Mouse (Mus musculus): ENCODE data around the gene Rnf150.

Rnf150 gene

GRCm38 (mm10) chr8:83074248-83074647 lies 211.1 kb downstream of the Rnf150 start:
- in situ Hi-C loops (cut with MseI, MboI): no loop called here

- in situ Hi-C loops (cut with MseI, MboI): loop anchor here in 1 of 2 experiments (25.0 kb wide), 1 partner anchor 714 kb away; no protein-coding TSS in a partner anchor
Observed at GRCm38 (mm10) chr8:83076621-83077020, 213.5 kb downstream of the Rnf150 start.

GRCm38 (mm10) chr8:83077329-83077728 lies 214.2 kb downstream of the Rnf150 start:
- in situ Hi-C loops (cut with MseI, MboI): loop anchor here in 1 of 2 experiments (25.0 kb wide), 1 partner anchor 715 kb away; no protein-coding TSS in a partner anchor

DNA sequence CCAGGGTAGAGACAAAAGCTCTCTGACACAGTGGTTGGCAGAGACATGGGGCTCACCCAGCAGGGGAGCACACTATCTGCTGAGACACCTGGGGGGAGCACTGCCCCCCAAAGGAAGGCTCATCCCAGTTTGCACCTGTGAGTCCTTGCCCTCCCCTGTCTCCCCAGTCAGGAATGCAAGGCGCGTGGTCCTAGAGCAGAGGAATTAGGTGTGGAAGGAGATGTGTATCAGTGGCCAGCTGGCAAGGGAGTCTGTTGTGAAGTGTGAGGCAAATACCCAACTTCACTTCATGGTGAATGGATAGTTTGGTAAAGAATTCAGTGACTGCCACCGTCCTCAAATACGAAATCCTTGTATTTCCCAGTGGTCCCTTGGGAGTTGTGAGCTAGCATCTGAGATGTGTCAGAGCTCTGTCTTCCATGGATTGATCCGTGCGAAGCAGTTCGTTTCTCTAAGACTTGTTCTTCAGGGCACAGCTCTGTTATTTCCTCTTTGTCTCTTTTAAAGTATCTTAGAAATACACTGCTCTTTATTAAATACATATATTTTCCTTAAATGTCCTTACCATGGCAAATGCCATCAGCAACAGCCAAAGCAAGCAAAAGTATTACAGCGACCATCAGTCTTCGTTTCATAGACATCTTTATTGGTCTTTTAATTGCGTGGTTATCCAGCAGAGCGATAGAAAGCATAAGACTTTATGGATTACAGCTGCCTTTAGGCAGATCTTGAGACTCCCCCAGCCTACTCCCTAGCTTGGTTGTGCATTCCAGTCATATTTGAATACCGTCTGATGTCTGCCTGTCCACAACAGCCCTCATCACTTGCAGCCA lies 215.8 kb downstream of the Rnf150 start:
- in situ Hi-C loops (cut with MseI, MboI): loop anchor here in 1 of 2 experiments (25.0 kb wide), 1 partner anchor 717 kb away; no protein-coding TSS in a partner anchor

DNA sequence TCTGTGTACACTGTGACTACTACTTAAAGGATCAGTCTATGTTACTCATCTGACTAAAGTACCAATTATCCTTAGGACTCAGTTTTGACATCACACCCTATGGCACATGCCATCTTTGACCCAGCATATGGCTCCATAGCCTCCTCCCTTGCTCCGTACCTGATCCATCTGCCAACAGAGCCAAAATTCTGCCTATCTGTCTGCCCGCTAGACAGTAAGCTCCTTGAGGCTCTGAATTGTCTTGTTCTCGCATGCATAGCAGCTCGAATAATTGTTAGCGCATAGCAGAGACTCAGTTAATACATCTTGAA lies 216.3 kb downstream of the Rnf150 start:
- in situ Hi-C loops (cut with MseI, MboI): loop anchor here in 1 of 2 experiments (25.0 kb wide), 1 partner anchor 717 kb away; no protein-coding TSS in a partner anchor

GRCm38 (mm10) chr8:83081266-83081665 lies 218.1 kb downstream of the Rnf150 start:
- in situ Hi-C loops (cut with MseI, MboI): loop anchor here in 1 of 2 experiments (25.0 kb wide), 1 partner anchor 719 kb away; no protein-coding TSS in a partner anchor

DNA sequence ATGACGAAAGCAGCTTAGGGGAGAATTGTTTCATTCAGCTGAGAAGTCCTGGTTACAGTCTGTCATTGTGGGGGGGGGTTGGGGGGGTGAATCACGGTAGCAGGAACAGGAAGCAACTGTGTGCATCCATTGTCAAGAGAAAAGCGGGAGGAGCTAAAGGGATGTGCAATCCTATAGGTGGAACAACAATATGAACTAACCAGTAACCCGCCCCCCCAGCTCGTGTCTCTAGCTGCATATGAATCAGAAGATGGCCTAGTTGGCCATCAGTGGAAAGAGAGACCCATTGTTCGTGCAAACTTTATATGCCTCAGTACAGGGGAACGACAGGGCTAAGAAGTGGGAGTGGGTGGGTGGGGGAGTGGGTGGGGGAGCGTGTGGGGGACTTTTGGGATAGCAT lies 218.7 kb downstream of the Rnf150 start:
- in situ Hi-C loops (cut with MseI, MboI): loop anchor here in 1 of 2 experiments (25.0 kb wide), 1 partner anchor 720 kb away; no protein-coding TSS in a partner anchor

GRCm38 (mm10) chr8:83082251-83082650 lies 219.1 kb downstream of the Rnf150 start:
- in situ Hi-C loops (cut with MseI, MboI): loop anchor here in 1 of 2 experiments (25.0 kb wide), 1 partner anchor 720 kb away; no protein-coding TSS in a partner anchor

DNA sequence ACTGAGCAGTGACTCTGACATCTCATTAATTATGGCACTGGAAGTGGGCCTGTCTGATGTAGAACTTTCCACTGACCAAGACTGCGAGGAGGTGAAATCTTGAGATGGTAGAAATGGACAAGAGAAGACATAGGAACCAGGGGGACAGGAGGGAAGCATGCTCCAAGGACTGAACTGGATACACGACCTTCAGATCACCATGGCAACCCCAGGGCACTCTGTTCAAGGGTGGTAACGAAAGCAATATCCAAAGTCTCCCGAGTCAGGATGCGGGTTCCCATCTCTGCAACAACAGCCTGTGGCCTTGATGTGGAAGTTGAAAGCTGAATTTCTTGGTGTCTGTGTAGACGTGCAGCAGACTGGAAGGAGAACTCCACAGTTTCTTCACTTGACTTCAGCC lies 220.3 kb downstream of the Rnf150 start:
- in situ Hi-C loops (cut with MseI, MboI): loop anchor here in 1 of 2 experiments (25.0 kb wide), 1 partner anchor 721 kb away; no protein-coding TSS in a partner anchor

DNA sequence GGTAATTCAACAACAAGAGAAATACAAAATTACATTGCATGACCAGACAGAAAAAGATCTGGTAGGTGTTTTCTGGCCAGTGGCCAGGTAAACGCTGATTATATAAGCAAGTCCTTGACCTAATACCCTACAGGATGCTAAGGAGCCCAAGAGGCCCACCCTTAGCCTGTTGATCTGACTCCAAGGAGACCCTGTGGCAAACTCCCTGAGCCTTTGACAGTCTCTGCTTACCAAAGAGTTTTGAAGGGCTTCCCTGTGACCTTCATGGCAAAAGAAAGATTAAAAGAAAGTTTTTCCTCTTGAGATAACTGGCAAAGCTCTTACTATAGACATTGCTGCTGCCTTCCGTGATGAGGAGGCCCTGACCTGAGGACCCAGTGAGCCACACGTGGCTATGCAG lies 222.4 kb downstream of the Rnf150 start:
- in situ Hi-C loops (cut with MseI, MboI): loop anchor here (5.0 to 25.0 kb wide), 2 partner anchors 223 to 723 kb away; partner anchors contain the start of gene Rnf150 (in 2 of the 2)

DNA sequence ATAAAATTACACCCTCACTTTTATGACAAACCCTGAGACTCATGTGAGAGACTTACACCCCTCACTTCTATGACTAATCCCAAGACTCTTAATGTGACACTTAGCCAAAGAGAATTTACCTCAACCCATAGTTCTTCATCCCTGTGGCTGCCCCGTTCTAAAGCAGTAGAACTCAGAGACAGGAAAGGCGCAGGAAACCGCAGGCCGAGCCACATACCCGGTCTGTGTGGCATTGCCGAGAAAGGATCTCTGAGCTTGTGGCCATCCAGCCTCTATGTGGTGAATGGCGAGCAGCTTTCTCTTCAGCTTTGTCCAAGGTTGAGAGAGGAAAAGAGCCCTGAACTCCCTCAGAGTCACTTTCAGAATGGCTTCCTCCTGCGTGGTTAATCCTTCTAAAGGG lies 223.5 kb downstream of the Rnf150 start:
- in situ Hi-C loops (cut with MseI, MboI): loop anchor here (5.0 to 25.0 kb wide), 2 partner anchors 224 to 724 kb away; partner anchors contain the start of gene Rnf150 (in 2 of the 2)

GRCm38 (mm10) chr8:83087604-83088003 lies 224.4 kb downstream of the Rnf150 start:
- in situ Hi-C loops (cut with MseI, MboI): loop anchor here (5.0 to 25.0 kb wide), 2 partner anchors 225 to 725 kb away; partner anchors contain the start of gene Rnf150 (in 2 of the 2)

- in situ Hi-C loops (cut with MseI, MboI): loop anchor here (5.0 to 25.0 kb wide), 2 partner anchors 226 to 726 kb away; partner anchors contain the start of gene Rnf150 (in 2 of the 2)
Observed at GRCm38 (mm10) chr8:83088156-83088555, 225.0 kb downstream of the Rnf150 start.

DNA sequence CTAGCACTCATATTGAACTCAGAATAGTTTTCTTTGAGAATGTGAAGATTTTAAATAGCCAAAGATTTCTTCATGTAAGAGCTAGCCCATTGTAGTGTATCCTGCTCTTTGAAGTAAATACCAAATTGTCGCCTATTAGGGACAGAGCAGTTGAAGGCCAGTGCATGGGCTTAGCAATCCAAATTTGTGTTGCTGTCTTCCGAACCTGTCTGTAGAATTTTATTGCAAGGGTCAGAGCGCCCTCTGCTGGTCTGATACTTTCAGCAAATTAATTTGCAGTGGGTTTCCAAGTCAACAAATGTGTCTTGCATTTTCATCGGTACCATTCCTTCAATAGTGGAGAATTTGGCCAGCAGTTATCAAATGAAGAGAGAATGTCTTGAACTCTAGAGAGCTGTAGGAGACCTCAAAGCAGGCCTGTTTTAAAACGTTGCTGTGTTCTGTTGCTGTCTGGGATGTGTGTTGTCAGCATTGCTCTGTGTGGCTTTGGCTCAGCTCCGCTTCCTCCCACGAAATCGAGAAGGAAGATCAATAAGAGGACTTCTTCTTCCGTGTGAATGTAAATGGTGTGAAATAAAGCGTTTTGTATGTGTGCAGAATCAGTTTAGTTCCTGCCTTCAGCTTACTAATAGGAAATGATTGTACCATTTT lies 226.3 kb downstream of the Rnf150 start:
- in situ Hi-C loops (cut with MseI, MboI): loop anchor here (5.0 to 25.0 kb wide), 2 partner anchors 227 to 727 kb away; partner anchors contain the start of gene Rnf150 (in 2 of the 2)

GRCm38 (mm10) chr8:83090446-83090845 lies 227.3 kb downstream of the Rnf150 start:
- in situ Hi-C loops (cut with MseI, MboI): loop anchor here in 1 of 2 experiments (25.0 kb wide), 1 partner anchor 728 kb away; no protein-coding TSS in a partner anchor

- in situ Hi-C loops (cut with MseI, MboI): no loop called here
Observed at GRCm38 (mm10) chr8:83100041-83100440, 236.9 kb downstream of the Rnf150 start.

DNA sequence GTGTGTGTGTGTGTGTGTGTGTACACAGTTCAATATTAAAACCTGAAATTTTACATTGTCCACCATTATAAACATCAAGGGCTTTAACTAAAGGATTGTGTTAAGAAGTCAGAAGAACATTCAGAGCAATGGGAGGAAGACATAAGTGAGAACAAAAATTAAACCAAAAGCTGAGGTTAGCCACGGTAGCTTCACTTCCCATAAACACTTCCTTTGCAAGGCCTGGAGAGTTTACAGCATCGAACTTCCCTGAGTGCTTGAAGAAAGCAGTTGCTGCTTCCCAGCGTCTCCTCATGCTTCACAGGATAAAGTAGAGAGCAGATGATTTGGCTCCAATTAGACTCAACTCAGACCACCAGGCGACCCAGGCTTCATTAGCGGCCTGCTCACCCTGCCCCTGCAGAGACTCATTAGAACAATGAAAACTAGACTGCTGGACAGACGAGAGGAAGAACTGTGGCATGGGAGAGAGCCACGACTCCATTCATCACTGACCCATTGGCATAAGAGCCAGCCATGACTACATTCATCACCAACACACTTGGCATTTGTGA lies 239.9 kb downstream of the Rnf150 start:
- in situ Hi-C loops (cut with MseI, MboI): no loop called here

GRCm38 (mm10) chr8:83103968-83104367 lies 240.8 kb downstream of the Rnf150 start:
- in situ Hi-C loops (cut with MseI, MboI): no loop called here

- in situ Hi-C loops (cut with MseI, MboI): no loop called here
Observed at GRCm38 (mm10) chr8:83109756-83110155, 246.6 kb downstream of the Rnf150 start.

DNA sequence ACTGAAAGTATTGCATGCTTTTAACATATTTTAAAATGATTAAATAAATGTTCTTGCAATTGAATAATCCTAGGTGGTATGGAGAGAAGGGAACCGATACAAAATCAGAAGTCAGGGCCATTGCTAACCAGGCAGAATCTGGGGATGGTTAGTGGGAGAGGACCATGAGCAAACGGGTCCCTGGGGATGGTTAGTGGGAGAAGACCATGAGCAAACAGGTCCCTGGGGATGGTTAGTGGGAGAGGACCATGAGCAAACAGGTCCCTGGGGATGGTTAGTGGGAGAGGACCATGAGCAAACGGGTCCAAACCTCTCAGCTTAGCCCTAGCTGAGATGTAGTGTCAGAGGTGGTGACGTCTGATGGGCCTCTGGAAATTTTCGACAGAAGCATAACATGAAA lies 247.0 kb downstream of the Rnf150 start:
- in situ Hi-C loops (cut with MseI, MboI): no loop called here

DNA sequence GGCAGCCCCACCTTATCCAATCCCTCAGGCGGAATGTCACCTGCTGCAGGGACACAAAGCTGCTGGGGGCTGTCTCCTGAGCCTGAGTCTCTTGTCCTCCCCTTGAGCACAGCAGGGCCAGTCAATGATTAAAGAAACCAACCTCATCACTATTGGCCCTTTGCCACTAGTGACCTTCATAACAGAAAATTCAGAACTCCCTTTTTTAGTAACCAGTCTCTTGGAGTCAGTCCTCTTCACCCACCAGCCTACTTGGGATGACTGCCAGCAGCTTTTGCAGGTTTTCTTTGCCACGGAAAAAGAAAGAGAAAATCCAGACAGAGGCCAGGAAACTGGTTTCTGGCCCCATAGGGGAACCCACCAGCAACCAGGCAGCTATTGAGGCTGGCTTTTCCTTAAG lies 271.9 kb downstream of the Rnf150 start:
- in situ Hi-C loops (cut with MseI, MboI): no loop called here
